Mouse (Mus musculus) megakaryocyte, embryonic 14.5 days (primary cell): Measurements from ENCODE around the gene S100a2.

Source experiments
- FLI1 ChIP-seq: IDR thresholded peaks from 2 replicates; pipeline ENCODE4 v1.6.1; 2012; ENCODE audit warnings: low read length, inconsistent platforms, mixed read lengths
- GATA1 ChIP-seq: IDR thresholded peaks from 3 replicates; pipeline ENCODE4 v1.6.1; 2012; ENCODE audit warnings: mixed read lengths, low read length, inconsistent platforms, borderline replicate concordance

DNA sequence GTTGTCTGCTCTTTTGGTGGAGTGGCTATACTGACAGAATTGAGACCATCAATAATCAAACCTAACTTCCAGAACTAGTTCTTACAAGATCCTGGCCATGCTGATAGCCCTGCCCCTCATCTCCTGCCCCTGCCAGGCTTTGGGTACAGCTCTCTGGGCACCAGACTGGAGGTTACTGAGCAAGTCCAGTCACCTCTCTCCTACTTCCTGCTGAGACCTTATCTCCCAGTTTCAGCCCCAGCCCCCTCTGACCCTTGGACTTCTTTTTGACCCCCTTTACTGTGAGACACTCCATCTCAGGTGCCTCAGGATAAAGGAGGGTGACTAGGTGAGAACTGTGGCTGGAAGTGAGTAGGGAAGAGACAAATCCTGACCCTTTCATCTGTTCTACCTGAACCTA is 19.1 kb downstream of the S100a2 start:
- TF ChIP-seq GATA1 (no peak), FLI1 (no peak)
